Mouse (Mus musculus) stomach, postnatal 0 days (tissue): Measurements from ENCODE around the gene A930017K11Rik.

ENCODE experiments used
- CTCF ChIP-seq: IDR thresholded peaks from 2 replicates; pipeline ENCODE4 v1.5.1; 2016; ENCODE audit warnings: antibody characterized with exemption, low read depth, mild to moderate bottlenecking, moderate library complexity
- EP300 ChIP-seq: optimal IDR thresholded peaks from 2 replicates; pipeline ENCODE3; 2016; ENCODE audit warnings: antibody characterized with exemption

GRCm38 (mm10) chr17:25954671-25955070 is 2.3 kb upstream of the A930017K11Rik start:
- TF ChIP-seq CTCF (no peak), EP300 (no peak)
